Mouse (Mus musculus) ES-Bruce4 (cell line): ENCODE data around the gene Krt27.

Source experiments
- CTCF ChIP-seq: IDR thresholded peaks from one replicate; pipeline ENCODE4 v1.8.1; 2011; ENCODE audit warnings: low read depth, low read length
- EP300 ChIP-seq: IDR thresholded peaks from 2 replicates; pipeline ENCODE4 v1.6.1; 2011; ENCODE audit warnings: low read depth, low read length; ENCODE audit not compliant: insufficient read depth

- no peak for TF ChIP-seq CTCF
- TF ChIP-seq EP300, result no peak
Observed at GRCm38 (mm10) chr11:99337866-99338265, 13.0 kb downstream of the Krt27 start, which contains the start of gene Krt26.
